Mouse (Mus musculus) heart, postnatal 0 days (tissue): ENCODE results near the gene Elmsan1. TPM values are rescaled to one million over a fixed set of nuclear protein-coding genes. Genes with fewer than 3 reads are reported as not detected.

Experiments
- ATAC-seq: fragments of 200-750 bp; cut with Nextera tagmentation; 2 replicates; pipeline ENCODE4 v1.8.0; 2017; ENCODE audit warnings: low read depth, moderate number of reproducible peaks, moderate library complexity; ENCODE audit not compliant: insufficient read depth
- DNase-seq: peaks from one replicate; pipeline ENCODE4 v3.0.0-alpha.2; 2016; ENCODE audit warnings: low spot score
- H3K27ac ChIP-seq: fragments of 300-500 bp; sonication (generic); 2 replicates; pipeline ENCODE4 v1.5.1; 2014; ENCODE audit warnings: low read depth, mild to moderate bottlenecking
- H3K27me3 ChIP-seq: fragments of 300-500 bp; sonication (generic); 2 replicates; pipeline ENCODE4 v1.6.1; 2014; ENCODE audit warnings: low read length, mixed read lengths; ENCODE audit not compliant: control insufficient read depth, insufficient read depth
- H3K36me3 ChIP-seq: fragments of 300-500 bp; sonication (generic); replicated peaks from 2 replicates; pipeline ENCODE4 v1.6.1; 2014; ENCODE audit warnings: low read length, mixed read lengths; ENCODE audit not compliant: control insufficient read depth, insufficient read depth
- H3K4me1 ChIP-seq: fragments of 300-500 bp; sonication (generic); 2 replicates; pipeline ENCODE4 v1.6.1; 2014; ENCODE audit warnings: antibody characterized with exemption; ENCODE audit not compliant: control insufficient read depth, insufficient read depth
- H3K4me2 ChIP-seq: fragments of 300-500 bp; sonication (generic); 2 replicates; pipeline ENCODE4 v1.6.1; 2014; ENCODE audit warnings: low read depth, mild to moderate bottlenecking, low read length, moderate library complexity
- H3K4me3 ChIP-seq: fragments of 300-500 bp; sonication (generic); 2 replicates; pipeline ENCODE4 v1.5.1; 2014; ENCODE audit warnings: low read depth, low read length
- H3K9ac ChIP-seq: fragments of 300-500 bp; sonication (generic); replicated peaks from 2 replicates; pipeline ENCODE4 v1.6.1; 2014; ENCODE audit warnings: low read depth, low read length, mixed read lengths
- H3K9me3 ChIP-seq: fragments of 300-500 bp; sonication (generic); replicated peaks from 2 replicates; pipeline ENCODE4 v1.6.1; 2016; ENCODE audit warnings: low read length; ENCODE audit not compliant: control insufficient read depth
- CTCF ChIP-seq: IDR thresholded peaks from 2 replicates; pipeline ENCODE4 v1.5.1; 2016; ENCODE audit warnings: antibody characterized with exemption, control low read depth, low read depth
- EP300 ChIP-seq: IDR thresholded peaks from 2 replicates; pipeline ENCODE4 v1.6.1; 2016; ENCODE audit warnings: antibody characterized with exemption, low read depth
- WGBS: fragments of 180-500 bp; shearing (Covaris S2); extraction: QIAGEN DNeasy Blood & Tissue Kit; methylation state at CpG from one replicate; pipeline ENCODE4 v1.1.7; 2014; 5-methylcytosine and 5-hydroxymethylcytosine counted together
- polyA plus RNA-seq: library from polyadenylated mRNA; unstranded; fragments of >200 nt; fragmentation: Nextera tagmentation; extraction: Ambion mirVana; gene quantifications from 2 replicates; pipeline ENCODE4 v1.2.1, GENCODE M21; 2015
- total RNA-seq: library from RNA; depleted of rRNA; stranded (reverse); fragments of >200 nt; gene quantifications from 2 replicates; pipeline ENCODE4 v1.2.3, GENCODE M21; 2014; ENCODE audit warnings: low replicate concordance

Elmsan1 gene
- total and polyA plus RNA-seq, 2 experiments from 2014 or later: 3.6 to 13.5 TPM

GRCm38 (mm10) chr12:84142281-84143050 lies 76.2 kb downstream of the Elmsan1 start:
- 71% methylated on average over 14 of the region's 14 CpGs for WGBS
- H3K4me1 ChIP-seq: no peaks in the 10 kb centered on the region
- no peaks in the 10 kb centered on the region for H3K9me3 ChIP-seq
- H3K27me3 ChIP-seq: no peaks in the 10 kb centered on the region
- TF ChIP-seq EP300 (no peak), CTCF (no peak)
- no peak overlapping the region for H3K9ac ChIP-seq
- H3K27ac ChIP-seq: no peak overlapping the region
- no peak overlapping the region for H3K4me3 ChIP-seq
- ATAC-seq: no peak
- DNase-seq: no peak
- H3K36me3 ChIP-seq: 0 out of 2 replicates have a peak, but pooled peaks cover 5% of the 10 kb centered on the region
- H3K4me2 ChIP-seq: no peak overlapping the region

GRCm38 (mm10) chr12:84141271-84141670 lies 77.4 kb downstream of the Elmsan1 start:
- ATAC-seq (no peak), DNase-seq (no peak)
- no peaks in the 10 kb centered on the region for H3K9me3 ChIP-seq
- no peak for TF ChIP-seq EP300
- no peak for TF ChIP-seq CTCF
- peaks cover 10% of the 10 kb centered on the region; the same call in 1 of the 2 replicates for H3K36me3 ChIP-seq
- no peak overlapping the region for H3K4me3 ChIP-seq
- H3K9ac ChIP-seq: no peak overlapping the region
- no peaks in the 10 kb centered on the region for H3K4me1 ChIP-seq
- H3K27ac ChIP-seq: no peak overlapping the region
- no peak overlapping the region for H3K4me2 ChIP-seq
- no peaks in the 10 kb centered on the region for H3K27me3 ChIP-seq
- WGBS: 77% methylated on average over 4 of the region's 4 CpGs

GRCm38 (mm10) chr12:84140135-84140534 lies 78.5 kb downstream of the Elmsan1 start:
- no peak overlapping the region for H3K27ac ChIP-seq
- no peak overlapping the region for H3K9ac ChIP-seq
- H3K27me3 ChIP-seq: no peaks in the 10 kb centered on the region
- H3K4me3 ChIP-seq: no peak overlapping the region
- TF ChIP-seq EP300 (no peak), CTCF (no peak)
- 64% methylated on average over 4 of the region's 4 CpGs for WGBS
- H3K9me3 ChIP-seq: no peaks in the 10 kb centered on the region
- ATAC-seq (no peak), DNase-seq (no peak)
- no peaks in the 10 kb centered on the region for H3K4me1 ChIP-seq
- H3K36me3 ChIP-seq: peaks cover 14% of the 10 kb centered on the region; the same call in 1 of the 2 replicates
- no peak overlapping the region for H3K4me2 ChIP-seq

DNA sequence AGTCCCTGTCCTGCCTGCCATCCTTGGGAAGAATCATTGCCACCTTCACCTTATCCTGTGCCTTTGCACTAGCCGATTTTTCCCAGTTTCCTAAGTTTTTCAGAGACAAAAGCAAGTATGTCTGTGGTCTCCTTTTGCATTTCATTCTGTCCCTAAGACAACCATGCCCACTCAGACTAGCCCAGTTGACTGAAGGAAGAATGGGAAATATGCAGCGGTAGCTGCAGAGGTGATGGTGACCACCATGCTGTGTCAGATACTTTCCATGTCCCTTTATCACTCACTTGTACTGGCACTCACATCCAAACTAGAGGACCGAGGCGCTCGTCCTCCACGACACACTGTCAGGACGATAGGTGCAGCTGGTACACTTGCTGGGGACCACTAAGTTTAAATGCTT lies 81.5 kb downstream of the Elmsan1 start:
- H3K4me3 ChIP-seq: no peak overlapping the region
- 77% methylated on average over 7 of the region's 7 CpGs for WGBS
- TF ChIP-seq CTCF: no peak
- no peak for TF ChIP-seq EP300

DNA sequence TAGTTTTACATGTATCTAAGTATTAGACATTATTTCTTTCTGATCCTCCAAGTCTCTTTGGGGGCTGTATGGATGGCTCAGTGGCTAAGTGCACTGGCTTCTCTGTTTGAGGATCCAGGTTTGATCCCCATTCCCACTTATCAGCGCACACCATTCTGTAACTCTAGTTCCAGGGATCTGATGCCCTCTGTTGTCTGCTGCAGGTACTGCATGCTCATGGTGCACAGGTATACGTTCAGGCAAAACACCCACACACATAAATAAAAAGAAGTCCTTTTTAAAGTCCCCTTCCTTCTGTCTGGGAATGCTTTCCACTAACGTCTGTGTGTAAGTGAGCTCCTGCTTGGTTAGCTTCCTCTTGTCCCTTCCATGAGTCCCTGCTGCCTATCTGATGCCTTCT lies 86.4 kb downstream of the Elmsan1 start:
- no peaks in the 10 kb centered on the region for H3K27me3 ChIP-seq
- H3K4me3 ChIP-seq: no peak overlapping the region
- ATAC-seq: no peak
- H3K9ac ChIP-seq: no peak overlapping the region
- no peaks in the 10 kb centered on the region for H3K9me3 ChIP-seq
- WGBS: 70% methylated on average over 3 of the region's 3 CpGs
- no peak overlapping the region for H3K4me2 ChIP-seq
- H3K27ac ChIP-seq: no peak overlapping the region
- no peak for DNase-seq
- no peak for TF ChIP-seq EP300
- TF ChIP-seq CTCF: peak; percentile 50
- no peaks in the 10 kb centered on the region for H3K4me1 ChIP-seq
- H3K36me3 ChIP-seq: peaks cover 20% of the 10 kb centered on the region

More for the DNA sequence above, 81.5 kb downstream of the Elmsan1 start:
- Histone ChIP-seq H3K9me3 (no peaks in the 10 kb centered on the region), H3K4me2 (no peak overlapping the region), H3K4me1 (no peaks in the 10 kb centered on the region), H3K27ac (no peak overlapping the region), H3K9ac (no peak overlapping the region), H3K36me3 (peaks cover 14% of the 10 kb centered on the region), H3K27me3 (no peaks in the 10 kb centered on the region)
- ATAC-seq: no peak
- no peak for DNase-seq

DNA sequence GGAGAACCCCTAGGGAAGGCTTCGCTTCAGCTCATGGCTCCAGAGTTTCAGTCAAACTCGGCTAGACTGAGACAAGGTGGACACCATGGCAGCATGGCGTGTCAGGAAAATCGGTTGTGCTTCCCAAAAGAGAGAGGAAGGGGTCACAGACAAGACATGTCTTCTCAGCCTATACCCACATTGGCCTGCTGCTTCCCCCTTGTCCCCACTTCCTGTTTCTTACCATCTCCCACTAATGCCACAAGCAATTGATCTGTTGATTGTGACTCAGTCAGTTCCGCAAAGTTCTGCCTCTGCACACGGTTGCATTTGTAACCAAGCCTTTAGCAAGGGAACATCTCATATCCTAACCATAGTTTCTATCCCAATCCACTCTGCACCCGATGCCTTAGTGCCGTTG lies 88.8 kb downstream of the Elmsan1 start:
- DNase-seq: no peak
- no peak overlapping the region for H3K27ac ChIP-seq
- peaks cover 15% of the 10 kb centered on the region for H3K36me3 ChIP-seq
- H3K9me3 ChIP-seq: no peaks in the 10 kb centered on the region
- TF ChIP-seq CTCF: no peak
- H3K4me3 ChIP-seq: no peak overlapping the region
- H3K4me2 ChIP-seq: no peak overlapping the region
- no peak overlapping the region for H3K9ac ChIP-seq
- 86% methylated on average over 8 of the region's 8 CpGs for WGBS
- H3K4me1 ChIP-seq: no peaks in the 10 kb centered on the region
- ATAC-seq: no peak
- H3K27me3 ChIP-seq: no peaks in the 10 kb centered on the region
